7 mouse cellular contexts compared by ENCODE assay signal in genomic region chr8:75213686-75214085, GRCm38 (mm10). TPM values are rescaled to one million over a fixed set of nuclear protein-coding genes. Genes with fewer than 3 reads are reported as not detected.
DNase-seq lines count a peak whose midpoint lies in the region; ATAC-seq and TF ChIP-seq lines count a peak whose summit lies in the region.

Gene Rasd2, plus strand, starts transcription at chr8:75213944.

- H3K4me1 ChIP-seq in forebrain, embryonic 11.5 days (replicated peaks; ENCODE audit: control insufficient read depth, insufficient read depth, low read length) = peaks cover 5% of the 10 kb centered on the region; the same call in 1 of the 2 replicates
- H3K4me1 ChIP-seq in neural tube, embryonic 11.5 days (ENCODE audit: control insufficient read depth, insufficient read depth, low read length) = peaks cover 8% of the 10 kb centered on the region

- peak within 1 kb of the TSS; percentile 85 for H3K27ac ChIP-seq in layer of hippocampus, adult 2 months
- no peak within 1 kb of the TSS for H3K27ac ChIP-seq in forebrain, embryonic 11.5 days (ENCODE audit: low read depth, low read length)
- no peak within 1 kb of the TSS for H3K27ac ChIP-seq in neural tube, embryonic 11.5 days (ENCODE audit: low read depth, low read length)

- WGBS in forebrain, embryonic 11.5 days = 2% methylated on average over 37 of the region's 42 CpGs
- WGBS in neural tube, embryonic 11.5 days = 2% methylated on average over 34 of the region's 42 CpGs

- TF ChIP-seq CTCF in layer of hippocampus, adult 2 months (conservative IDR thresholded peaks at IDR 0.05) = no peak

- H3K36me3 ChIP-seq in forebrain, embryonic 11.5 days (ENCODE audit: control insufficient read depth, insufficient read depth, low read length) = no peaks in the 10 kb centered on the region
- H3K36me3 ChIP-seq in neural tube, embryonic 11.5 days (ENCODE audit: control insufficient read depth, insufficient read depth, low read length) = no peaks in the 10 kb centered on the region

- peak within 1 kb of the TSS; percentile 77 for H3K4me3 ChIP-seq in layer of hippocampus, adult 2 months
- H3K4me3 ChIP-seq in forebrain, embryonic 11.5 days (ENCODE audit: low read depth, low read length) = peak within 1 kb of the TSS; percentile 43
- H3K4me3 ChIP-seq in neural tube, embryonic 11.5 days (ENCODE audit: low read depth, low read length) = peak within 1 kb of the TSS; percentile 48

- peak within 1 kb of the TSS; percentile 95 for H3K4me2 ChIP-seq in forebrain, embryonic 11.5 days (ENCODE audit: low read depth, low read length, severe bottlenecking)
- H3K4me2 ChIP-seq in neural tube, embryonic 11.5 days (ENCODE audit: low read depth) = peak within 1 kb of the TSS; percentile 76

- no peak for DNase-seq in layer of hippocampus, adult 2 months (ENCODE audit: low spot score in 2 of 2)
- no peak for DNase-seq in layer of hippocampus, adult 9-10 months (ENCODE audit: low spot score)
- DNase-seq in cerebellum, adult 9-11 months = peak; percentile 44
- DNase-seq in forebrain, embryonic 11.5 days (ENCODE audit: low spot score) = peak; percentile 64
- no peak for DNase-seq in layer of hippocampus, postnatal 14 days (ENCODE audit: low spot score in 2 of 2)
- DNase-seq in neural tube, embryonic 11.5 days (ENCODE audit: low spot score) = no peak
- no peak for DNase-seq in urinary bladder, postnatal 36 days (ENCODE audit: low spot score in 2 of 2)

- 0 out of 2 replicates have a peak, but pooled peaks have one; percentile 13 for ATAC-seq in forebrain, embryonic 11.5 days (replicated peaks; ENCODE audit: low FRiP score)
- peak; percentile 13 for ATAC-seq in neural tube, embryonic 11.5 days (ENCODE audit: insufficient read depth, low FRiP score, low TSS enrichment)

- H3K9ac ChIP-seq in forebrain, embryonic 11.5 days (ENCODE audit: low read length) = peak within 1 kb of the TSS; percentile 43
- peak within 1 kb of the TSS; percentile 44; the same call in 1 of the 2 replicates for H3K9ac ChIP-seq in neural tube, embryonic 11.5 days (ENCODE audit: low read length)

- H3K9me3 ChIP-seq in forebrain, embryonic 11.5 days (ENCODE audit: control insufficient read depth, low read length) = no peaks in the 10 kb centered on the region
- H3K9me3 ChIP-seq in neural tube, embryonic 11.5 days (ENCODE audit: control insufficient read depth, low read length) = no peaks in the 10 kb centered on the region

- H3K27me3 ChIP-seq in forebrain, embryonic 11.5 days (ENCODE audit: control insufficient read depth, insufficient read depth, low read length) = peaks cover 40% of the 10 kb centered on the region
- H3K27me3 ChIP-seq in neural tube, embryonic 11.5 days (ENCODE audit: control insufficient read depth, insufficient read depth, low read length) = peaks cover 45% of the 10 kb centered on the region

RNA-seq across cellular contexts. Expression of gene Rasd2, which starts in this region (rescaled TPM):
- 10 to 100 TPM; 69.5 to 79.3 TPM for total RNA-seq in layer of hippocampus, adult 2 months (2021)
- not detected in 2 replicates for polyA plus RNA-seq in forebrain, embryonic 11.5 days (2014; fragmentation: Nextera tagmentation; extraction: Ambion mirVana)
- total RNA-seq in layer of hippocampus, postnatal 14 days (2021) = 10 to 100 TPM; 40.0 to 45.0 TPM
- 0.16 and 0.33 TPM in 2 replicates for polyA plus RNA-seq in neural tube, embryonic 11.5 days (2014; fragmentation: Nextera tagmentation; extraction: Ambion mirVana)

Comparison
In these comparisons a context has a peak if more than half of its experiments do, and no peak if none do; other contexts are left out.
1. Peak in DNase-seq, ATAC-seq, H3K4me3 ChIP-seq, H3K9ac ChIP-seq and H3K4me2 ChIP-seq in forebrain, embryonic 11.5 days; RNA of the gene not detected or under 1 TPM.
2. Peak in ATAC-seq, H3K4me3 ChIP-seq, H3K9ac ChIP-seq and H3K4me2 ChIP-seq in neural tube, embryonic 11.5 days; RNA of the gene not detected or under 1 TPM.